Comparison of ENCODE assay signal across 8 mouse cellular contexts in genomic region chrX:18161796-18162191, GRCm38 (mm10). TPM values are rescaled to one million over a fixed set of nuclear protein-coding genes. Genes with fewer than 3 reads are reported as not detected.
A peak's percentile ranks its signal among the peaks of the same experiment; 100 is the strongest.
DNase-seq lines count a peak whose midpoint lies in the region; ATAC-seq and TF ChIP-seq lines count a peak whose summit lies in the region.

No protein-coding gene starts in this region.

- peaks cover 34% of the 10 kb centered on the region for H3K79me3 ChIP-seq in C2C12 (ENCODE audit: low read depth)

- no peak for DNase-seq in heart, adult 11 months
- peak; percentile 87 for DNase-seq in cerebellum, adult 9-10 months
- DNase-seq in hindbrain, embryonic 10.5 days (ENCODE audit: low spot score), result no peak
- DNase-seq in thymus, postnatal 14 days, result peak; percentile 51
- no peak for DNase-seq in retina, embryonic 14.5 days (ENCODE audit: low spot score)

- H3K27ac ChIP-seq in heart, embryonic 11.5 days (ENCODE audit: low read depth, low read length), result peak overlapping the region; percentile 94
- peak overlapping the region; percentile 93 for H3K27ac ChIP-seq in hindbrain, embryonic 10.5 days
- H3K27ac ChIP-seq in macrophage, result peak overlapping the region; percentile 71

- peak overlapping the region; percentile 85 for H3K9ac ChIP-seq in heart, embryonic 11.5 days (ENCODE audit: low read depth, low read length)

- no peaks in the 10 kb centered on the region for H3K36me3 ChIP-seq in heart, embryonic 11.5 days (ENCODE audit: control insufficient read depth, insufficient read depth, low read length)
- H3K36me3 ChIP-seq in C2C12 (ENCODE audit: control insufficient read depth, insufficient read depth) (no peaks in the 10 kb centered on the region), macrophage (ENCODE audit: inconsistent target) (no peaks in the 10 kb centered on the region)
- no peaks in the 10 kb centered on the region for H3K36me3 ChIP-seq in hindbrain, embryonic 10.5 days

- no peak for TF ChIP-seq CTCF in C2C12 (IDR thresholded peaks at IDR 0.05; ENCODE audit: control insufficient read depth, insufficient read depth, insufficient read length)

- WGBS in heart, embryonic 11.5 days (ENCODE audit: insufficient replicate concordance), result under 1% methylated on average over 28 of the region's 28 CpGs
- under 1% methylated on average over 28 of the region's 28 CpGs for WGBS in hindbrain, embryonic 10.5 days
- WGBS in macrophage (ENCODE audit: missing documents), result 0% methylated on average over 28 of the region's 28 CpGs

- peak overlapping the region; percentile 48 for H3ac ChIP-seq in C2C12 (ENCODE audit: control insufficient read depth, insufficient read length, low read depth)

- no peaks in the 10 kb centered on the region for H3K9me3 ChIP-seq in heart, embryonic 11.5 days (replicated peaks; ENCODE audit: control insufficient read depth, low read length)
- no peaks in the 10 kb centered on the region for H3K9me3 ChIP-seq in hindbrain, embryonic 10.5 days

- H3K4me3 ChIP-seq in heart, embryonic 11.5 days (ENCODE audit: low read depth, low read length), result peak overlapping the region; percentile 85
- H3K4me3 ChIP-seq in C2C12 (ENCODE audit: insufficient read depth, poor library complexity, severe bottlenecking), result peak overlapping the region; percentile 68
- peak overlapping the region; percentile 82 for H3K4me3 ChIP-seq in hindbrain, embryonic 10.5 days
- H3K4me3 ChIP-seq in macrophage (ENCODE audit: inconsistent target), result peak overlapping the region; percentile 87

- peak overlapping the region; percentile 69 for H3K4me2 ChIP-seq in heart, embryonic 11.5 days

- peaks cover 39% of the 10 kb centered on the region for H3K79me2 ChIP-seq in C2C12 (ENCODE audit: control insufficient read depth, insufficient read depth)
- H3K79me2 ChIP-seq in macrophage (ENCODE audit: inconsistent target), result peaks cover 36% of the 10 kb centered on the region

- no peaks in the 10 kb centered on the region for H3K27me3 ChIP-seq in heart, embryonic 11.5 days (ENCODE audit: control insufficient read depth, insufficient read depth, low read length)
- H3K27me3 ChIP-seq in C2C12 (ENCODE audit: control insufficient read depth, insufficient read depth, insufficient read length), result no peaks in the 10 kb centered on the region
- no peaks in the 10 kb centered on the region for H3K27me3 ChIP-seq in hindbrain, embryonic 10.5 days (ENCODE audit: insufficient read depth, poor library complexity, severe bottlenecking)

- peak; percentile 73 for ATAC-seq in heart, embryonic 11.5 days (replicated peaks; ENCODE audit: insufficient number of reproducible peaks, low FRiP score, low TSS enrichment)

- no peaks in the 10 kb centered on the region for H3K4me1 ChIP-seq in heart, embryonic 11.5 days (ENCODE audit: control insufficient read depth, insufficient read depth, low read length)
- no peaks in the 10 kb centered on the region for H3K4me1 ChIP-seq in hindbrain, embryonic 10.5 days (replicated peaks)

TF ChIP-seq in C2C12, 6 proteins besides CTCF, POLR2A, EP300 and RAD21:
- TF ChIP-seq FOSL1 (IDR thresholded peaks at IDR 0.05; ENCODE audit: insufficient read depth, low read length, poor library complexity, severe bottlenecking) (no peak), MAX (IDR thresholded peaks at IDR 0.05) (no peak), CEBPB (IDR thresholded peaks at IDR 0.05; ENCODE audit: low read depth) (no peak), MYOD1 (IDR thresholded peaks at IDR 0.05; ENCODE audit: control insufficient read depth, insufficient read length, low read depth) (no peak), MYOG (IDR thresholded peaks at IDR 0.05; ENCODE audit: control insufficient read depth, extremely low read depth, insufficient read length) (no peak), USF1 (IDR thresholded peaks at IDR 0.05; ENCODE audit: low read depth) (no peak)

RNA-seq across cellular contexts. Expression of gene Kdm6a, which starts 0.6 kb away (rescaled TPM):
- 25.1 and 27.2 TPM in 2 replicates for polyA plus RNA-seq in heart, embryonic 11.5 days (2014; fragmentation: Nextera tagmentation; extraction: Ambion mirVana)
- polyA plus RNA-seq in C2C12 (2012; fragmentation: generic; extraction: Trizol) (3.4 TPM), macrophage (2018) (24.7 to 32.8 TPM (median 31.8 TPM) in 3 replicates)
- 28.9 and 31.0 TPM in 2 replicates for polyA plus RNA-seq in hindbrain, embryonic 10.5 days (2016; fragmentation: Nextera tagmentation; extraction: Ambion mirVana)
- total RNA-seq in macrophage (2018; cell fraction: chromatin; rRNA removed), result 100 to 1,000 TPM in 21 of 26 experiments, 10 to 100 TPM in 5; 29.8 to 294 (median 185) TPM
- 10 to 100 TPM; 12.0 to 70.0 (median 53.0) TPM for total RNA-seq in macrophage (2018; cell fraction: cytosol; rRNA removed)
- 100 to 1,000 TPM in 18 of 26 experiments, 10 to 100 TPM in 8; 30.4 to 184 (median 134) TPM for total RNA-seq in macrophage (2018; cell fraction: nucleus; rRNA removed)

RNA-seq across cellular contexts. Expression of gene Dusp21, which starts 16.1 kb away (rescaled TPM):
- not detected in 2 replicates for polyA plus RNA-seq in heart, embryonic 11.5 days (2014; fragmentation: Nextera tagmentation; extraction: Ambion mirVana)
- not detected for polyA plus RNA-seq in C2C12 (2012; fragmentation: generic; extraction: Trizol)
- polyA plus RNA-seq in hindbrain, embryonic 10.5 days (2016; fragmentation: Nextera tagmentation; extraction: Ambion mirVana), result not detected in 2 replicates
- not detected for total RNA-seq in macrophage (2018; cell fraction: chromatin; rRNA removed)
- not detected for total RNA-seq in macrophage (2018; cell fraction: cytosol; rRNA removed)
- total RNA-seq in macrophage (2018; cell fraction: nucleus; rRNA removed), result not detected
- polyA plus RNA-seq in macrophage (2018), result not detected in 3 replicates

Comparison
In these comparisons a context has a peak if more than half of its experiments do, and no peak if none do; other contexts are left out.
1. DNase-seq: peak in cerebellum, adult 9-10 months (single experiment) and thymus, postnatal 14 days (single experiment); none in heart, adult 11 months (single experiment), hindbrain, embryonic 10.5 days (single experiment) and retina, embryonic 14.5 days (single experiment).
2. Peak in every context shown above with its lines, with median percentiles within 50 percentile points of each other: H3K27ac ChIP-seq and H3K4me3 ChIP-seq.